8 mouse cellular contexts compared by ENCODE assay signal in the genomic region with DNA sequence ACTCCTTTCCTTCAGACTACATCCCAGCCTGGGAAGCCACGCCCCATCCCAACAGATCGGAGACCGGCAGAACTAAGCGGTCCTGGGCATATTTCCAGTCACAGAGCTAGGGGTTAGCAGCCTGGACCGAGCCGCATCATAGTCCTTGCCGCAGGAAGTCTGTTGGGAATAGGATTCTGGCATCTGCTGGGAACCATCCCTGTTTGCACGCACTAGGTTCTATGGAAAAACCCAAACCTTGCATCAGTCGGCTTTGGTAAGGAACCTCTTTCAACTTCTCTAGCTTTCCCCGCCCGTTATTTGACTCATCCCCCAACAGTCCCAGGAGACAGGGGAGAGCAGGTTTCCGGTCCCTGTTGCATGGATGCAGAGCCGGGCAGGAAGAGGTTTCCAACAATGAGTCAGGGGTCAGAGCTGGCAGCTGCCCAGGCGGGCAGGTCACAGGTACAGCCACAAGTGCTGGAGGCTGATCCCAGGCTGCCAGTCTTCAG. TPM values are rescaled to one million over a fixed set of nuclear protein-coding genes. Genes with fewer than 3 reads are reported as not detected.
DNase-seq lines count a peak whose midpoint lies in the region; ATAC-seq and TF ChIP-seq lines count a peak whose summit lies in the region.

No protein-coding gene starts in this region.

- peak overlapping the region; percentile 35 for H3K4me2 ChIP-seq in embryonic facial prominence, embryonic 15.5 days (replicated peaks)
- H3K4me2 ChIP-seq in midbrain, postnatal 0 days (ENCODE audit: low read depth, low read length, poor library complexity, severe bottlenecking) = no peak overlapping the region

- no peaks in the 10 kb centered on the region for H3K9me3 ChIP-seq in embryonic facial prominence, embryonic 15.5 days (replicated peaks)
- no peaks in the 10 kb centered on the region for H3K9me3 ChIP-seq in limb, embryonic 10.5 days (replicated peaks)
- no peaks in the 10 kb centered on the region for H3K9me3 ChIP-seq in midbrain, postnatal 0 days (ENCODE audit: low read length)

- H3K36me3 ChIP-seq in embryonic facial prominence, embryonic 15.5 days = no peaks in the 10 kb centered on the region
- H3K36me3 ChIP-seq in limb, embryonic 10.5 days = no peaks in the 10 kb centered on the region
- no peaks in the 10 kb centered on the region for H3K36me3 ChIP-seq in midbrain, postnatal 0 days (ENCODE audit: insufficient read depth, low read length)

- no peaks in the 10 kb centered on the region; the same call in 1 of the 2 replicates for H3K27me3 ChIP-seq in embryonic facial prominence, embryonic 15.5 days
- H3K27me3 ChIP-seq in limb, embryonic 10.5 days (ENCODE audit: low read depth, poor library complexity, severe bottlenecking) = no peaks in the 10 kb centered on the region
- no peaks in the 10 kb centered on the region for H3K27me3 ChIP-seq in midbrain, postnatal 0 days (ENCODE audit: insufficient read depth, low read length)

- DNase-seq in testis, postnatal 10 days (ENCODE audit: low spot score) = peak; percentile 77
- no peak for DNase-seq in testis, postnatal 14 days (ENCODE audit: low spot score)
- peak; percentile 66 for DNase-seq in heart, postnatal 25 days (ENCODE audit: low spot score)
- no peak for DNase-seq in limb, embryonic 10.5 days (ENCODE audit: low spot score)
- peak; percentile 58 for DNase-seq in midbrain, postnatal 0 days (ENCODE audit: low spot score)
- no peak for DNase-seq in ovary, postnatal 10 days (ENCODE audit: low spot score)
- DNase-seq in layer of hippocampus, adult 8-10 months (ENCODE audit: low spot score in 2 of 2) = no peak

- peak overlapping the region; percentile 86 for H3K27ac ChIP-seq in embryonic facial prominence, embryonic 15.5 days (replicated peaks)
- peak overlapping the region; percentile 87 for H3K27ac ChIP-seq in limb, embryonic 10.5 days
- H3K27ac ChIP-seq in midbrain, postnatal 0 days (ENCODE audit: low read depth, low read length) = no peak overlapping the region

- H3K4me1 ChIP-seq in embryonic facial prominence, embryonic 15.5 days = peaks cover 48% of the 10 kb centered on the region
- H3K4me1 ChIP-seq in limb, embryonic 10.5 days = peaks cover 67% of the 10 kb centered on the region
- H3K4me1 ChIP-seq in midbrain, postnatal 0 days (ENCODE audit: insufficient read depth, low read length) = no peaks in the 10 kb centered on the region

- H3K9ac ChIP-seq in embryonic facial prominence, embryonic 15.5 days = no peak overlapping the region
- no peak overlapping the region for H3K9ac ChIP-seq in midbrain, postnatal 0 days (replicated peaks; ENCODE audit: low read length, poor library complexity, severe bottlenecking)

- no peak overlapping the region for H3K4me3 ChIP-seq in embryonic facial prominence, embryonic 15.5 days (replicated peaks)
- H3K4me3 ChIP-seq in limb, embryonic 10.5 days = peak overlapping the region; percentile 23
- no peak overlapping the region for H3K4me3 ChIP-seq in midbrain, postnatal 0 days (ENCODE audit: low read depth, low read length)

- peak; percentile 63 for ATAC-seq in embryonic facial prominence, embryonic 15.5 days (ENCODE audit: insufficient number of reproducible peaks, low FRiP score, low TSS enrichment, low read depth)
- no peak for ATAC-seq in midbrain, postnatal 0 days (ENCODE audit: low FRiP score)

- intact Hi-C loops in heart, postnatal 25 days (cut with DNase I) = no loop called here

- WGBS in embryonic facial prominence, embryonic 15.5 days = 4% methylated on average over 14 of the region's 14 CpGs
- 11% methylated on average over 14 of the region's 14 CpGs for WGBS in limb, embryonic 10.5 days
- 10% methylated on average over 14 of the region's 14 CpGs for WGBS in midbrain, postnatal 0 days

- TF ChIP-seq CTCF in midbrain, postnatal 0 days (IDR thresholded peaks at IDR 0.05) = no peak

RNA-seq across cellular contexts. Expression of gene Dnajb12, which starts 30.0 kb away (rescaled TPM):
- 24.1 and 24.8 TPM in 2 replicates for polyA plus RNA-seq in embryonic facial prominence, embryonic 15.5 days (2015; fragmentation: Nextera tagmentation; extraction: Ambion mirVana)
- 10 to 100 TPM; 34.5 to 35.9 TPM for total RNA-seq in heart, postnatal 25 days (2021)
- 25.8 and 28.2 TPM in 2 replicates for polyA plus RNA-seq in limb, embryonic 10.5 days (2016; fragmentation: Nextera tagmentation; extraction: Ambion mirVana)
- total RNA-seq in midbrain, postnatal 0 days (2014; rRNA removed) = 47.9 and 51.6 TPM in 2 replicates
- polyA plus RNA-seq in midbrain, postnatal 0 days (2015; fragmentation: Nextera tagmentation; extraction: Ambion mirVana) = 25.7 and 26.3 TPM in 2 replicates
- 10 to 100 TPM; 51.1 to 55.4 (median 52.6) TPM for total RNA-seq in layer of hippocampus, adult 8-10 months (2022)

RNA-seq across cellular contexts. Expression of gene Ddit4, which starts 42.2 kb away (rescaled TPM):
- 83.3 and 89.1 TPM in 2 replicates for polyA plus RNA-seq in embryonic facial prominence, embryonic 15.5 days (2015; fragmentation: Nextera tagmentation; extraction: Ambion mirVana)
- total RNA-seq in heart, postnatal 25 days (2021) = 10 to 100 TPM; 41.8 to 77.1 TPM
- 30.3 and 58.7 TPM in 2 replicates for polyA plus RNA-seq in limb, embryonic 10.5 days (2016; fragmentation: Nextera tagmentation; extraction: Ambion mirVana)
- 56.6 and 57.5 TPM in 2 replicates for total RNA-seq in midbrain, postnatal 0 days (2014; rRNA removed)
- 43.4 and 43.6 TPM in 2 replicates for polyA plus RNA-seq in midbrain, postnatal 0 days (2015; fragmentation: Nextera tagmentation; extraction: Ambion mirVana)
- total RNA-seq in layer of hippocampus, adult 8-10 months (2022) = 10 to 100 TPM; 51.3 to 71.6 (median 61.4) TPM

Comparison
In these comparisons a context has a peak if more than half of its experiments do, and no peak if none do; other contexts are left out.
1. DNase-seq: peak in testis, postnatal 10 days (single experiment), heart, postnatal 25 days (single experiment) and midbrain, postnatal 0 days (single experiment); none in testis, postnatal 14 days (single experiment), limb, embryonic 10.5 days (single experiment), ovary, postnatal 10 days (single experiment) and layer of hippocampus, adult 8-10 months (0 of 2).